Mouse (Mus musculus) G1E (cell line): ENCODE measurements around the gene Tfpi. TPM values are rescaled to one million over a fixed set of nuclear protein-coding genes. Genes with fewer than 3 reads are reported as not detected.
A peak's percentile ranks its signal among the peaks of the same experiment; 100 is the strongest.

Source experiments
- ATAC-seq: 2 replicates; pipeline ENCODE4 v1.8.0; 2016; ENCODE audit warnings: mild to moderate bottlenecking; ENCODE audit not compliant: insufficient number of reproducible peaks, poor library complexity, low FRiP score, severe bottlenecking; ENCODE audit errors: extremely low read depth
- DNase-seq: peaks from one replicate; pipeline ENCODE4 v3.0.0; 2012; ENCODE audit warnings: low spot score
- H3K27me3 ChIP-seq: 2 replicates; pipeline ENCODE4 v1.6.1; 2012; ENCODE audit warnings: mild to moderate bottlenecking, low read length, inconsistent platforms; ENCODE audit not compliant: insufficient read depth
- H3K36me3 ChIP-seq: replicated peaks from 2 replicates; pipeline ENCODE3; 2012; ENCODE audit warnings: mild to moderate bottlenecking, inconsistent platforms
- H3K4me1 ChIP-seq: 2 replicates; pipeline ENCODE4 v1.6.1; 2012; ENCODE audit warnings: low read depth, low read length, inconsistent platforms, mixed read lengths; ENCODE audit not compliant: insufficient read depth
- H3K4me3 ChIP-seq: 2 replicates; pipeline ENCODE4 v1.5.1; 2012; ENCODE audit warnings: low read depth, mild to moderate bottlenecking, inconsistent platforms, low read length, moderate library complexity, mixed read lengths
- H3K9me3 ChIP-seq: replicated peaks from 2 replicates; pipeline ENCODE4 v1.6.1; 2012; ENCODE audit warnings: inconsistent platforms
- CTCF ChIP-seq: IDR thresholded peaks from 2 replicates; pipeline ENCODE4 v1.5.1; 2012; ENCODE audit warnings: low read depth, low read length, inconsistent platforms, mixed read lengths
- GATA1 ChIP-seq: IDR thresholded peaks from 2 replicates; pipeline ENCODE4 v1.6.1; 2012; ENCODE audit warnings: borderline replicate concordance, low read length, inconsistent platforms, mixed read lengths
- GATA2 ChIP-seq: IDR thresholded peaks from 2 replicates; pipeline ENCODE4 v1.6.1; 2012; ENCODE audit warnings: low read depth, low read length, inconsistent platforms, borderline replicate concordance
- POLR2AphosphoS5 ChIP-seq: IDR thresholded peaks from 2 replicates; pipeline ENCODE4 v1.6.1; 2012; ENCODE audit warnings: low read depth, low read length, inconsistent platforms; ENCODE audit not compliant: insufficient replicate concordance
- TAL1 ChIP-seq: conservative IDR thresholded peaks from 2 replicates; pipeline ENCODE4 v1.6.1; 2012; ENCODE audit warnings: low read depth, low read length, inconsistent platforms, mixed read lengths
- polyA plus RNA-seq: library from polyadenylated mRNA; stranded (reverse); fragments of >175 nt; gene quantifications from 2 replicates; pipeline ENCODE4 v1.2.3, GENCODE M21; 2012
- total RNA-seq, 2 experiments: library from RNA; stranded (forward) in 1 of 2; stranded (reverse) in 1 of 2; fragments of 200-1000 nt in 1 of 2; fragments of >200 nt in 1 of 2; fragmentation: Nextera tagmentation in 1 of 2; gene quantifications; 2 replicates each; pipeline ENCODE4 v1.2.3; 2014 to 2017

Gene Tfpi
- total and polyA plus RNA-seq, 3 experiments: 1.2 to 62.5 (median 41.4) TPM

DNA sequence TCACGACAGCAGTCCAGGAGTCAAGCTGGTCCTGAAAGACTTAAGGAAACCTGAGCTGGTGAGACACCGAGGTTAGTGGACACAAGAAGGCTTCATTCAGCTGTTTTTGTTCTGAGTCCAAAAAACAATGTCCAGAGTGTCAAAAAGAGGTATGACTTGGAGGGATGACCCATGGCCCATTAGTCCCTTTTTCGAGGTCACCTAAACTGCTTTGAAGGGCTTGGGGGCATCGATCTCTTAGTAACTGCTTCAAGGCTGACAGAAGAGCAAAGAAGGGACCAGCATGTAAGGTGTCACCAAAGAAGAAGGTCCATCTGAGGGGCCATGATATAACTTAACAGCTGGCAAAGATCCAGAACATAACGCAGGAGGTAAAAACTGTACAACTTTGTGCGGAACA is 1.2 kb upstream of the Tfpi start:
- no peaks in the 10 kb centered on the region for H3K9me3 ChIP-seq
- H3K4me3 ChIP-seq: no peak overlapping the region
- no peak for ATAC-seq
- no peak for DNase-seq
- peaks cover 18% of the 10 kb centered on the region for H3K36me3 ChIP-seq
- no peaks in the 10 kb centered on the region; the same call in 1 of the 2 replicates for H3K27me3 ChIP-seq
- TF ChIP-seq TAL1 (no peak), POLR2AphosphoS5 (no peak), GATA2 (no peak), CTCF (no peak)
- peaks cover 33% of the 10 kb centered on the region for H3K4me1 ChIP-seq

DNA sequence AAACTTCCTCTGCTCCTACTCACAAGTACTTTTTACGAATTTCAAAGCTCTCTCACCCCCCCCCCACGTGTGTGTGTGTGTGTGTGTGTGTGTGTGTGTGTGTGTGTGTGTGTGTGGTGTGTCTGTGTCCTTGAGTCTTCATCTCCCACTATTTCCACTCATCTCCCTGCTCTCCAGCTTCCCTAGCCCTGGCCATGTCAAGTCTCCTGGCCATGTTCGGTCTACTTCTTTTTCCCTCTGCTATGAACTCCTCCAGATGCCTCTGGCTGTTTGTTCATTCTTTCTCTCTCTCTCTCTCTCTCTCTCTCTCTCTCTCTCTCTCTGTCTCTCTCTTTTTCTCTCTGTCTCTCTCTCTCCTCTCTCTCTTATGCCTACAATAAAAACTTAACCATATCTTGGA is 444 bp downstream of the Tfpi start:
- ATAC-seq: no peak

DNA sequence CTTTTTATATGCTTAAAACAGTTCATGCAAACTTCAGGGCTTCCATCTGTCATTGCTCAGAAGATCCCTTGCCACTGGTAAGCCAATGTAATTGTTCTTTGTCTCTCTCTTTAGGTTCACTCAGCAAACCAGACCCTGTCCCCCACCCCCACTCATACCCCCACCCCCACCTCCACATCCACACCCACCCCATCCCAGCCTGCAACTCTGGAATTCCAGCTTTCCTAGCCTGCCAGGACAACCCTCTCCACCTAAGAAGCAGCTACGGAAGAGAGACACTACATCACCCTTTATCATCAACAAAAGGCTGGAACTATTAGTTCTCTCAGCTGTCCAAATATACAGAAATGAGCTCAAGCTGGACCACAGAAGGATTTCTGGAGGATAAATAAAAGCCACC is 974 bp downstream of the Tfpi start:
- no peak for ATAC-seq
- no peaks in the 10 kb centered on the region; the same call in 1 of the 2 replicates for H3K27me3 ChIP-seq
- no peaks in the 10 kb centered on the region for H3K9me3 ChIP-seq
- peak overlapping the region; percentile 66 for H3K4me3 ChIP-seq
- TF ChIP-seq GATA1 (no peak), TAL1 (no peak), GATA2 (no peak), POLR2AphosphoS5 (no peak), CTCF (no peak)
- DNase-seq: no peak
- peaks cover 32% of the 10 kb centered on the region for H3K36me3 ChIP-seq
- peaks cover 33% of the 10 kb centered on the region for H3K4me1 ChIP-seq

More for the DNA sequence above, 444 bp downstream of the Tfpi start:
- TF ChIP-seq GATA2 (no peak), POLR2AphosphoS5 (no peak), CTCF (no peak), GATA1 (no peak), TAL1 (no peak)
- H3K9me3 ChIP-seq: no peaks in the 10 kb centered on the region
- DNase-seq: no peak
- peaks cover 32% of the 10 kb centered on the region for H3K4me1 ChIP-seq
- H3K4me3 ChIP-seq: peak overlapping the region; percentile 66
- no peaks in the 10 kb centered on the region; the same call in 1 of the 2 replicates for H3K27me3 ChIP-seq
- H3K36me3 ChIP-seq: peaks cover 29% of the 10 kb centered on the region

DNA sequence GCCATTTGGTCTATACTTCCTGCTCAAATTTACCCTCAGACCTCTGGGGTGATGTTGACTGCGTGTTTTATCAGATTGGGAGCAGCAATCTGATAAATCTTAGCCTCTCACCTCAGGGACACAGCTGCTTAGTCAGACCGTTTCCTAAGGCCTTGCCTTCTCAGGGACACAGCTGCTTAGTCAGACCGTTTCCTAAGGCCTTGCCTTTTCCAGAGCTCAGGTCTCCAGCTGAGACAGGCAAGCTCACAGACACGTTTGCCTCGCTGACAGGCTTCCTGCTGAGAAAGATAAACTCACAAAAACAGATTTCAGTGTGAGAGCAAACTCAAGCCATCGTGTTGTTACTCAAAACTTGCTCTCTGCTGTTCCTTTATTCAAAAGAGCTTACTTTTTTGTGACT is 1.9 kb downstream of the Tfpi start:
- Histone ChIP-seq H3K36me3 (peaks cover 34% of the 10 kb centered on the region), H3K4me3 (no peak overlapping the region), H3K9me3 (no peaks in the 10 kb centered on the region), H3K27me3 (no peaks in the 10 kb centered on the region; the same call in 1 of the 2 replicates), H3K4me1 (peaks cover 33% of the 10 kb centered on the region)
- TF ChIP-seq GATA2 (no peak), TAL1 (no peak), GATA1 (no peak), CTCF (no peak), POLR2AphosphoS5 (no peak)
- DNase-seq (no peak), ATAC-seq (no peak)

DNA sequence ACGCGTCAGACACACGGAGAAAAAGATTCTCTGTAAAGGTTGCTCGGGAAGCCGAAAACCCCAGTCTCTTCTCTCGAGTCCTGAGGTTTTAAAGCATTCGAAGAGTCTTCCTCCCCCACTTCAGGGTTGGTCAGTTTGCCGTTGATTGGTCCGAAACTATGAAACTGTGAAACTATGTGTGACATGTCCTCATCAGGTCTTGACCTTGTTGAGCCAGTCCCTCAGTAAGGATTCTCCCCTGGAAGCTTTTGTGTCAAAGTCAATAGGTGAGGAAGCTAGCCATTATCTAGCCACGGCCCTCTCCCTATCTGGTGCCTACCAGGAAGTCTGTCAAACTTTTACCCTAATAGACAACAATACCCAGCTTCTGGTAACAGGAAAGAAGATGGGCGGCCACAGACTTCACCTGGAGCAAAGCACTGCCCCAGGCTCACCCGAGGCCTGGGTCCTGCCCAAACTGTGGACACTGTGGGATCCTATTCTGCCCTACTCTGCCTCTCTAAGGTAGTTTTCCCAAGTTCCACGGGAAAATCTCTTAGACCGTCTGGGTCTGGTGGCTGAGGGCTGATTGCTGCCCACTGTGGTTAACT is 2.5 kb downstream of the Tfpi start:
- Histone ChIP-seq H3K36me3 (peaks cover 40% of the 10 kb centered on the region), H3K27me3 (no peaks in the 10 kb centered on the region; the same call in 1 of the 2 replicates)

DNA sequence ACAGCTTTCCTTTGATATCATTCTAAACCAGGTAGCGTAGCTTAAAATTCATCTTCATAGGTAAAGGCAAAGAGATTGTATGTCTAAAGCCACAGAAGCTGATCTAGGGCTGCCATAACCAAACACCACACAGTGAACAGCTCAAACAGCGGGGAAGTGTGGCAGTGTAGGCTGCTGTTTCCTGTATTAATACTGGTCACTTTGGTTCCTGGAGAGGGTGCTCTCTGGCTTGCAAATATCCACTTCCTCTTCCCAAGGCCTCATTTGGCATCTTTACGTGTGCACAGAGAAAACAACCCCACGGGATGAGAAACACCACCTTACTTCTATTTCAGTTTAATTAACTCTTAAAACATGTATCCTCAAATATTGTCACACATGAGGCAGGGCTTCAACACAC is 9.2 kb downstream of the Tfpi start:
- H3K36me3 ChIP-seq: peaks cover 66% of the 10 kb centered on the region
- H3K4me1 ChIP-seq: peaks cover 9% of the 10 kb centered on the region
- no peaks in the 10 kb centered on the region for H3K9me3 ChIP-seq
- DNase-seq (no peak), ATAC-seq (peak; percentile 15; the same call in 1 of the 2 replicates)
- no peaks in the 10 kb centered on the region for H3K27me3 ChIP-seq
- H3K4me3 ChIP-seq: no peak overlapping the region
- TF ChIP-seq TAL1 (no peak), GATA2 (no peak), CTCF (no peak), GATA1 (no peak), POLR2AphosphoS5 (no peak)

More for the DNA sequence above, 2.5 kb downstream of the Tfpi start:
- no peak for DNase-seq
- no peak for ATAC-seq
- no peak overlapping the region for H3K4me3 ChIP-seq
- peaks cover 33% of the 10 kb centered on the region for H3K4me1 ChIP-seq
- H3K9me3 ChIP-seq: no peaks in the 10 kb centered on the region
- TF ChIP-seq CTCF: no peak
- no peak for TF ChIP-seq GATA2
- no peak for TF ChIP-seq GATA1
- TF ChIP-seq POLR2AphosphoS5: no peak
- no peak for TF ChIP-seq TAL1
